In genomic region chrX:12089353-12090081, GRCm38 (mm10) we compare ENCODE assay signal across 8 mouse cellular contexts.
DNase-seq lines count a peak whose midpoint lies in the region; ATAC-seq and TF ChIP-seq lines count a peak whose summit lies in the region.

No protein-coding gene starts in this region.

- H3K9ac ChIP-seq in intestine, postnatal 0 days (ENCODE audit: low read depth, low read length): 0 out of 2 replicates have a peak overlapping the region, but pooled peaks have one; percentile 11
- no peak overlapping the region for H3K9ac ChIP-seq in liver, embryonic 14.5 days (replicated peaks)

- WGBS in intestine, postnatal 0 days: 5% methylated on average over 44 of the region's 52 CpGs
- WGBS in liver, embryonic 14.5 days (ENCODE audit: insufficient replicate concordance): 3% methylated on average over 50 of the region's 52 CpGs

- peak; percentile 24 for DNase-seq in layer of hippocampus, adult 9-11 months
- no peak for DNase-seq in layer of hippocampus, adult 2 months (ENCODE audit: low spot score in 2 of 2)
- DNase-seq in c-Kit-positive CD71-positive TER-119-positive erythroid progenitor cells, embryonic 14.5 days (ENCODE audit: low spot score): peak; percentile 31
- DNase-seq in gastrocnemius, postnatal 36 days: peak; percentile 33 to 35
- DNase-seq in liver, embryonic 14.5 days (ENCODE audit: low read depth in 3 of 3, low spot score in 3 of 3): no peak
- peak; percentile 47 for DNase-seq in neural tube, embryonic 10.5 days (ENCODE audit: extremely low spot score, low spot score)

- H3K4me3 ChIP-seq in layer of hippocampus, adult 2 months: no peak overlapping the region; the same call in 1 of the 2 replicates
- H3K4me3 ChIP-seq in intestine, postnatal 0 days (ENCODE audit: low read depth, low read length): no peak overlapping the region
- peak overlapping the region; percentile 8 to 29; a peak in 1 of 4 replicates for H3K4me3 ChIP-seq in liver, embryonic 14.5 days (ENCODE audit: insufficient read depth in 1 of 2, low read depth in 2 of 2, low read length in 2 of 2)
- H3K4me3 ChIP-seq in testis, adult 2 months (ENCODE audit: control insufficient read depth, low read depth, low read length): no peak overlapping the region

- peak overlapping the region; percentile 82 for H3K4me2 ChIP-seq in intestine, postnatal 0 days (replicated peaks; ENCODE audit: low read depth)
- H3K4me2 ChIP-seq in liver, embryonic 14.5 days (ENCODE audit: low read depth): peak overlapping the region; percentile 79

- ATAC-seq in intestine, postnatal 0 days: peak; percentile 23; the same call in 1 of the 2 replicates
- ATAC-seq in liver, embryonic 14.5 days (ENCODE audit: insufficient read depth): 0 out of 2 replicates have a peak, but pooled peaks have one; percentile 7

- no peak for TF ChIP-seq POLR2A in testis, adult 2 months (IDR thresholded peaks at IDR 0.05; ENCODE audit: control insufficient read depth, low read depth, low read length)

- H3K27ac ChIP-seq in layer of hippocampus, adult 2 months: no peak overlapping the region; the same call in 1 of the 2 replicates
- peak overlapping the region; percentile 94 for H3K27ac ChIP-seq in intestine, postnatal 0 days (ENCODE audit: low read depth, low read length)
- H3K27ac ChIP-seq in liver, embryonic 14.5 days: no peak overlapping the region
- peak overlapping the region; percentile 17; the same call in 1 of the 2 replicates for H3K27ac ChIP-seq in testis, adult 2 months (ENCODE audit: control insufficient read depth, insufficient read depth, low read depth, low read length)

- intact Hi-C loops in gastrocnemius, postnatal 36 days (cut with DNase I): loop anchor here (2.0 to 10.0 kb wide), 4 partner anchors 43 to 457 kb away; no protein-coding TSS in a partner anchor

- H3K4me1 ChIP-seq in intestine, postnatal 0 days (replicated peaks; ENCODE audit: control insufficient read depth, insufficient read depth, low read length): no peaks in the 10 kb centered on the region
- H3K4me1 ChIP-seq in liver, embryonic 14.5 days (replicated peaks; ENCODE audit: control insufficient read depth in 2 of 2, insufficient read depth in 2 of 2, low read length in 1 of 2): peaks cover 0 to 14% of the 10 kb centered on the region in 2 experiments; a peak in 2 of 4 replicates
- peaks cover 33% of the 10 kb centered on the region for H3K4me1 ChIP-seq in testis, adult 2 months (ENCODE audit: control insufficient read depth, insufficient read depth, low read length)

- no peaks in the 10 kb centered on the region; the same call in 1 of the 2 replicates for H3K27me3 ChIP-seq in intestine, postnatal 0 days (replicated peaks; ENCODE audit: control insufficient read depth, insufficient read depth, low read length)
- peaks cover 96% of the 10 kb centered on the region for H3K27me3 ChIP-seq in liver, embryonic 14.5 days (ENCODE audit: control insufficient read depth, insufficient read depth, low read length)
- H3K27me3 ChIP-seq in testis, adult 2 months (ENCODE audit: control insufficient read depth, insufficient read depth, low read length): no peaks in the 10 kb centered on the region

- TF ChIP-seq CTCF in layer of hippocampus, adult 2 months (conservative IDR thresholded peaks at IDR 0.05): no peak
- no peak for TF ChIP-seq CTCF in intestine, postnatal 0 days (IDR thresholded peaks at IDR 0.05; ENCODE audit: low read depth)
- TF ChIP-seq CTCF in liver, embryonic 14.5 days (IDR thresholded peaks at IDR 0.05; ENCODE audit: low read depth): no peak
- no peak for TF ChIP-seq CTCF in testis, adult 2 months (IDR thresholded peaks at IDR 0.05; ENCODE audit: control insufficient read depth, insufficient read depth, insufficient replicate concordance, low read depth, low read length)

- no peaks in the 10 kb centered on the region for H3K9me3 ChIP-seq in intestine, postnatal 0 days (ENCODE audit: control insufficient read depth)
- no peaks in the 10 kb centered on the region for H3K9me3 ChIP-seq in liver, embryonic 14.5 days (ENCODE audit: control insufficient read depth, low read length)

- no peaks in the 10 kb centered on the region for H3K36me3 ChIP-seq in intestine, postnatal 0 days (ENCODE audit: control insufficient read depth, insufficient read depth)
- no peaks in the 10 kb centered on the region for H3K36me3 ChIP-seq in liver, embryonic 14.5 days (replicated peaks; ENCODE audit: control insufficient read depth, insufficient read depth, low read depth)
- H3K36me3 ChIP-seq in testis, adult 2 months (ENCODE audit: control insufficient read depth, insufficient read depth, low read length): no peaks in the 10 kb centered on the region

- TF ChIP-seq EP300 in liver, embryonic 14.5 days (IDR thresholded peaks at IDR 0.05; ENCODE audit: low read depth): no peak

Comparison
In these comparisons a context has a peak if more than half of its experiments do, and no peak if none do; other contexts are left out.
1. DNase-seq: peak in layer of hippocampus, adult 9-11 months (single experiment), c-Kit-positive CD71-positive TER-119-positive erythroid progenitor cells, embryonic 14.5 days (single experiment), gastrocnemius, postnatal 36 days (2 of 2) and neural tube, embryonic 10.5 days (single experiment); none in layer of hippocampus, adult 2 months (0 of 2) and liver, embryonic 14.5 days (0 of 3).
2. H3K27ac ChIP-seq: peak in intestine, postnatal 0 days (single experiment) and testis, adult 2 months (single experiment); none in layer of hippocampus, adult 2 months (single experiment) and liver, embryonic 14.5 days (single experiment).
3. H3K4me3 ChIP-seq: peak in liver, embryonic 14.5 days (2 of 2); none in layer of hippocampus, adult 2 months (single experiment), intestine, postnatal 0 days (single experiment) and testis, adult 2 months (single experiment).